Comparison of ENCODE assay signal across 14 mouse cellular contexts in the genomic region with DNA sequence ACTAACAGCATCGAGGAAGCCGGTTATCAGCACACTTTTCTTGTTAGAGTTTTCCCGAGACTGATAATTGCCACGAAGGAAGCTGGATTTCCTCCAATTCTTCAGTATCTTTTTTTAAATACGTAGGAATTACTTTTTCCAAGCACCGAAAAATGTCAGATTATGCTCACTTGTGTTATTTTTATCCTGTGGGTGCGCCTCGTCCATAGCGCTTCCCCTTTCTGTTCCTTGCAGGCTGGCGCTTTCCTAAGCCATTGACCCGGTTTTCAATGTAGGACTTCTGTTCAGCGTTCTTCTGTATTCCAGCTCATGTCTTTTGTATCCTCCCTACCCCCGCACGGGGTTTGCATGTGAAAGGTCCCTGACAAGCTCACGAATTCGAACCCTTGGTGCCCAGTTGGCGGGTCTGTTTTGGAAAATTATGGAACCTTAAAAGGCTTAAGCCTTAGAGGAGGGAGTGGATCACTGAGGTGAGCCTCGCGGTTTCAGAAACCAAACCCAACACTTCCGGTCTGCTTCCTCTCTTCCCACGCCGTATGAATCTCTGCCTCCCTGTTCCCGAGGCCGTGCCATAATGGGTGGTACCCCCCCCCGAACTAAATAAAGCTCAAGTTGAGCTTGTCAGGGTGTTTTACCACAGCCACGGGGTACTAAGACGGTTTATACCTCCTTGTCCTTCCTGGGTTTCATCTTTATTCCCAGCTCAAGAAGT.
DNase-seq lines count a peak whose midpoint lies in the region; ATAC-seq and TF ChIP-seq lines count a peak whose summit lies in the region.
"Had no signal": no experiment of that assay in that cellular context is flagged by ENCODE, and none has a peak within 500 bp of the region (broad histone marks: within the 10 kb centered on the region; RNA-seq: fewer than 3 reads in every experiment).

No protein-coding gene starts in this region.

- peaks cover 8% of the 10 kb centered on the region; the same call in 1 of the 2 replicates for H3K9me3 ChIP-seq in liver, postnatal 0 days (ENCODE audit: low read length)
- no peaks in the 10 kb centered on the region for H3K9me3 ChIP-seq in liver, embryonic 12.5 days (replicated peaks)
- H3K9me3 ChIP-seq in heart, embryonic 14.5 days (ENCODE audit: control insufficient read depth, low read length), result no peaks in the 10 kb centered on the region
- H3K9me3 ChIP-seq: forebrain, embryonic 13.5 days; liver, embryonic 15.5 days had no signal

- no peaks in the 10 kb centered on the region for H3K4me1 ChIP-seq in liver, postnatal 0 days (ENCODE audit: insufficient read depth)
- H3K4me1 ChIP-seq in liver, embryonic 12.5 days, result no peaks in the 10 kb centered on the region
- H3K4me1 ChIP-seq in heart, embryonic 14.5 days (ENCODE audit: control insufficient read depth in 2 of 2, insufficient read depth in 2 of 2, low read length in 2 of 2), result peaks cover 23 to 24% of the 10 kb centered on the region in 2 experiments
- H3K4me1 ChIP-seq: embryonic facial prominence, embryonic 15.5 days; forebrain, embryonic 13.5 days; liver, embryonic 15.5 days had no signal

- WGBS in liver, postnatal 0 days (ENCODE audit: insufficient replicate concordance), result 47% methylated on average over 27 of the region's 27 CpGs
- 31% methylated on average over 27 of the region's 27 CpGs for WGBS in liver, embryonic 12.5 days (ENCODE audit: insufficient replicate concordance)
- 66% methylated on average over 27 of the region's 27 CpGs for WGBS in heart, embryonic 14.5 days

- H3K4me2 ChIP-seq in liver, postnatal 0 days (ENCODE audit: low read depth, low read length), result peak overlapping the region; percentile 14
- H3K4me2 ChIP-seq in liver, embryonic 12.5 days, result no peak overlapping the region
- H3K4me2 ChIP-seq in heart, embryonic 14.5 days (ENCODE audit: low read length), result peak overlapping the region; percentile 41
- H3K4me2 ChIP-seq: embryonic facial prominence, embryonic 15.5 days; forebrain, embryonic 13.5 days; liver, embryonic 15.5 days had no signal

- H3K9ac ChIP-seq in liver, postnatal 0 days (replicated peaks), result no peak overlapping the region
- no peak overlapping the region for H3K9ac ChIP-seq in liver, embryonic 12.5 days
- no peak overlapping the region for H3K9ac ChIP-seq in heart, embryonic 14.5 days (ENCODE audit: low read length)
- H3K9ac ChIP-seq: embryonic facial prominence, embryonic 15.5 days; forebrain, embryonic 13.5 days; liver, embryonic 15.5 days had no signal

- no peak for TF ChIP-seq EP300 in liver, postnatal 0 days (IDR thresholded peaks at IDR 0.05; ENCODE audit: low read depth)

- no peak overlapping the region for H3K27ac ChIP-seq in liver, postnatal 0 days (ENCODE audit: low read depth)
- no peak overlapping the region for H3K27ac ChIP-seq in liver, embryonic 12.5 days
- H3K27ac ChIP-seq in heart, embryonic 14.5 days (replicated peaks in 1 of 2; ENCODE audit: control insufficient read depth in 1 of 2, insufficient read depth in 1 of 2, low read depth in 2 of 2, low read length in 2 of 2), result peak overlapping the region; percentile 28 to 55; a peak in 2 of 4 replicates
- H3K27ac ChIP-seq: embryonic facial prominence, embryonic 15.5 days; forebrain, embryonic 13.5 days; liver, embryonic 15.5 days had no signal

- no peak overlapping the region for H3K4me3 ChIP-seq in liver, postnatal 0 days (ENCODE audit: low read depth, low read length)
- no peak overlapping the region for H3K4me3 ChIP-seq in liver, embryonic 12.5 days
- no peak overlapping the region for H3K4me3 ChIP-seq in heart, embryonic 14.5 days (ENCODE audit: control insufficient read depth in 1 of 2, insufficient read depth in 1 of 2, low read depth in 1 of 2, low read length in 2 of 2)
- H3K4me3 ChIP-seq: embryonic facial prominence, embryonic 15.5 days; forebrain, embryonic 13.5 days; liver, embryonic 15.5 days had no signal

- no peak for DNase-seq in frontal cortex, postnatal 14 days (ENCODE audit: low spot score in 2 of 2)
- no peak for DNase-seq in liver, postnatal 0 days
- peak; percentile 29 for DNase-seq in telencephalon, adult 2 months (ENCODE audit: low read depth, low spot score)
- DNase-seq in ovary, postnatal 14 days (ENCODE audit: low spot score), result no peak
- no peak for DNase-seq in spleen, adult 18-20 months
- DNase-seq: adrenal gland, postnatal 36 days; cerebellum, adult 11-12 months had no signal

- peak; percentile 66 for ATAC-seq in frontal cortex, adult (ENCODE audit: low TSS enrichment)
- ATAC-seq in liver, postnatal 0 days, result no peak
- ATAC-seq in liver, embryonic 12.5 days, result no peak
- no peak for ATAC-seq in heart, embryonic 14.5 days (ENCODE audit: insufficient number of reproducible peaks, insufficient read depth, low FRiP score, low read depth)
- ATAC-seq: forebrain, embryonic 13.5 days; inflammation-experienced regulatory T-cells, adult 6 months had no signal

- H3K27me3 ChIP-seq in liver, postnatal 0 days (ENCODE audit: insufficient read depth, low read length), result no peaks in the 10 kb centered on the region
- H3K27me3 ChIP-seq in liver, embryonic 12.5 days (replicated peaks), result 0 out of 2 replicates have a peak, but pooled peaks cover 8% of the 10 kb centered on the region
- no peaks in the 10 kb centered on the region for H3K27me3 ChIP-seq in heart, embryonic 14.5 days (ENCODE audit: control insufficient read depth, insufficient read depth, low read length)
- H3K27me3 ChIP-seq: embryonic facial prominence, embryonic 15.5 days; forebrain, embryonic 13.5 days; liver, embryonic 15.5 days had no signal

- H3K36me3 ChIP-seq in liver, postnatal 0 days (replicated peaks; ENCODE audit: insufficient read depth, low read length), result no peaks in the 10 kb centered on the region
- H3K36me3 ChIP-seq in liver, embryonic 12.5 days, result no peaks in the 10 kb centered on the region
- H3K36me3 ChIP-seq in heart, embryonic 14.5 days (ENCODE audit: control insufficient read depth, insufficient read depth, low read length), result no peaks in the 10 kb centered on the region
- H3K36me3 ChIP-seq: embryonic facial prominence, embryonic 15.5 days; liver, embryonic 15.5 days had no signal

- no peak for TF ChIP-seq CTCF in liver, postnatal 0 days (IDR thresholded peaks at IDR 0.05; ENCODE audit: low read depth)

Comparison
In these comparisons a context has a peak if more than half of its experiments do, and no peak if none do; other contexts are left out.
1. H3K27ac ChIP-seq: peak in heart, embryonic 14.5 days (2 of 2); none in liver, postnatal 0 days (single experiment) and liver, embryonic 12.5 days (single experiment).